Mouse (Mus musculus) spleen, adult 2 months (tissue): ENCODE results near the gene Prkar2b. TPM values are rescaled to one million over a fixed set of nuclear protein-coding genes. Genes with fewer than 3 reads are reported as not detected.
A peak's percentile ranks its signal among the peaks of the same experiment; 100 is the strongest.

Source experiments
- DNase-seq, 2 experiments: peaks; one replicate each; pipeline versions ENCODE4 v3.0.0 to v3.0.0-alpha.2; 2012 to 2021; ENCODE audit warnings: low spot score in 2 of 2, low read depth in 1 of 2
- H3K27ac ChIP-seq: fragments of 200-500 bp; 2 replicates; pipeline ENCODE4 v1.5.1; 2012; ENCODE audit warnings: low read length, inconsistent platforms; ENCODE audit not compliant: insufficient read depth
- H3K27me3 ChIP-seq: fragments of 200-500 bp; 2 replicates; pipeline ENCODE4 v1.6.1; 2012; ENCODE audit warnings: mild to moderate bottlenecking, moderate library complexity, low read length, inconsistent platforms; ENCODE audit not compliant: control insufficient read depth, insufficient read depth
- H3K36me3 ChIP-seq: fragments of 200-500 bp; 2 replicates; pipeline ENCODE4 v1.6.1; 2012; ENCODE audit warnings: mild to moderate bottlenecking, low read length, inconsistent platforms; ENCODE audit not compliant: control insufficient read depth, insufficient read depth
- H3K4me1 ChIP-seq: fragments of 200-500 bp; 2 replicates; pipeline ENCODE4 v1.6.1; 2011; ENCODE audit warnings: inconsistent platforms; ENCODE audit not compliant: control insufficient read depth, insufficient read depth, insufficient read length
- H3K4me3 ChIP-seq: fragments of 200-500 bp; 2 replicates; pipeline ENCODE4 v1.5.1; 2011; ENCODE audit warnings: mild to moderate bottlenecking, inconsistent platforms; ENCODE audit not compliant: insufficient read depth, insufficient read length; ENCODE audit errors: extremely low read depth
- CTCF ChIP-seq: fragments of 200-500 bp; IDR thresholded peaks from 2 replicates; pipeline ENCODE4 v1.5.1; 2011; ENCODE audit warnings: mild to moderate bottlenecking, inconsistent platforms; ENCODE audit not compliant: insufficient read depth, insufficient read length, insufficient replicate concordance; ENCODE audit errors: extremely low read depth
- POLR2A ChIP-seq: fragments of 200-500 bp; IDR thresholded peaks from 2 replicates; pipeline ENCODE4 v1.6.1; 2011; ENCODE audit warnings: low read depth, low read length, inconsistent platforms
- WGBS: fragments of 180-500 bp; shearing (Covaris S2); methylation state at CpG from one replicate; pipeline ENCODE4 v1.1.7; 2018; 5-methylcytosine and 5-hydroxymethylcytosine counted together
- polyA plus RNA-seq: library from polyadenylated mRNA; depleted of rRNA; stranded (reverse); fragments of >200 nt; gene quantifications from 2 replicates; pipeline ENCODE4 v1.2.3, GENCODE M21; 2012; rRNA removed

Prkar2b gene
- 9.1 and 12.6 TPM in 2 replicates for polyA plus RNA-seq

- peaks cover 2% of the 10 kb centered on the region for H3K4me1 ChIP-seq
- 2% methylated on average over 63 of the region's 64 CpGs for WGBS
- DNase-seq, result peak; percentile 49 to 82
- peaks cover 7% of the 10 kb centered on the region; the same call in 1 of the 2 replicates for H3K27me3 ChIP-seq
- TF ChIP-seq POLR2A (no peak), CTCF (no peak)
- no peaks in the 10 kb centered on the region for H3K36me3 ChIP-seq
- peak within 1 kb of the TSS; percentile 77 for H3K4me3 ChIP-seq
- H3K27ac ChIP-seq, result peak within 1 kb of the TSS; percentile 69
Observed at GRCm38 (mm10) chr12:32061090-32061930, at the start of gene Prkar2b. TSS of gene Prkar2b (minus strand) at chr12:32061296.

GRCm38 (mm10) chr12:32109201-32109600 lies 48.1 kb upstream of the Prkar2b start:
- TF ChIP-seq CTCF, result no peak
- TF ChIP-seq POLR2A, result no peak
- DNase-seq, result no peak
- Histone ChIP-seq H3K36me3 (no peaks in the 10 kb centered on the region), H3K4me3 (no peak overlapping the region), H3K4me1 (peaks cover 2% of the 10 kb centered on the region; the same call in 1 of the 2 replicates), H3K27me3 (no peaks in the 10 kb centered on the region), H3K27ac (no peak overlapping the region)
- WGBS, result 94% methylated on average over 8 of the region's 8 CpGs

GRCm38 (mm10) chr12:32104955-32105521 lies 43.9 kb upstream of the Prkar2b start:
- WGBS, result 73% methylated on average over 4 of the region's 4 CpGs
- peaks cover 12% of the 10 kb centered on the region; the same call in 1 of the 2 replicates for H3K4me1 ChIP-seq
- H3K4me3 ChIP-seq, result no peak overlapping the region
- no peaks in the 10 kb centered on the region for H3K27me3 ChIP-seq
- H3K27ac ChIP-seq, result no peak overlapping the region
- DNase-seq, result no peak
- H3K36me3 ChIP-seq, result no peaks in the 10 kb centered on the region
- TF ChIP-seq POLR2A (no peak), CTCF (no peak)

- Histone ChIP-seq H3K27ac (peak overlapping the region; percentile 55; the same call in 1 of the 2 replicates), H3K4me3 (no peak overlapping the region), H3K27me3 (no peaks in the 10 kb centered on the region), H3K36me3 (no peaks in the 10 kb centered on the region), H3K4me1 (peaks cover 12% of the 10 kb centered on the region; the same call in 1 of the 2 replicates)
- WGBS, result 81% methylated on average over 6 of the region's 6 CpGs
- no peak for DNase-seq
- no peak for TF ChIP-seq CTCF
- TF ChIP-seq POLR2A, result no peak
Observed at GRCm38 (mm10) chr12:32104451-32104862, 43.4 kb upstream of the Prkar2b start.

DNA sequence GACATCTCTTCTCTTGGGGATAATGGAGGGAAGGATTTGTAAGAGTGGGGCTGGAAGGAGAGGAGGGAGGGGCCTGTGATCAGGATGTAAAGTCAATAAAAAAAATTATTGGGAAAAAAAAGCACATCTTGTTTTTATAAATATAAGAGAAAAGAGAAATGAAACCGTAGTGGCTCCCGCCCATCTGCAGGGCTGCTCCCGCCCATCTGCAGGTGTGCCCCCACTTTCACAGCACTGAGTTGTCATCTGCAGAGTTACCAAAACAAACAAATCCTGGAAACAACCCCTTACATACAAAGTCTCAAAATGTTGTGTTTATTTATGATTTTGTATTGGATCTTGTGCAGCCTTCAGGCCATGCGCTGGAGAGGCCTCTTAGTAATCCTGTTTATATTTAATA lies 40.2 kb upstream of the Prkar2b start:
- Histone ChIP-seq H3K27ac (no peak overlapping the region), H3K27me3 (no peaks in the 10 kb centered on the region), H3K4me3 (no peak overlapping the region), H3K4me1 (peaks cover 12% of the 10 kb centered on the region; the same call in 1 of the 2 replicates), H3K36me3 (no peaks in the 10 kb centered on the region)
- TF ChIP-seq CTCF (no peak), POLR2A (no peak)
- WGBS, result 36% methylated on average over 4 of the region's 4 CpGs
- peak; percentile 29 to 46 for DNase-seq

GRCm38 (mm10) chr12:32099686-32100206 lies 38.6 kb upstream of the Prkar2b start:
- WGBS, result 83% methylated on average over 4 of the region's 4 CpGs
- DNase-seq, result no peak
- Histone ChIP-seq H3K4me3 (no peak overlapping the region), H3K36me3 (no peaks in the 10 kb centered on the region), H3K27ac (no peak overlapping the region), H3K27me3 (no peaks in the 10 kb centered on the region), H3K4me1 (peaks cover 12% of the 10 kb centered on the region; the same call in 1 of the 2 replicates)
- TF ChIP-seq CTCF (no peak), POLR2A (no peak)
